Mouse (Mus musculus) myocyte (in vitro differentiated cells): ENCODE results near the gene Timm22.

ENCODE experiments used
- CEBPB ChIP-seq: IDR thresholded peaks from 2 replicates; pipeline ENCODE4 v1.6.1; 2011; ENCODE audit warnings: mild to moderate bottlenecking, moderate library complexity; ENCODE audit not compliant: poor library complexity, insufficient read depth, severe bottlenecking
- MAX ChIP-seq: IDR thresholded peaks from one replicate; pipeline ENCODE4 v1.6.1; 2011; ENCODE audit warnings: low read depth, mild to moderate bottlenecking, control low read depth
- TCF3 ChIP-seq: IDR thresholded peaks from one replicate; pipeline ENCODE4 v1.6.1; 2011; ENCODE audit warnings: low read depth, control low read depth; ENCODE audit not compliant: insufficient read length
- USF1 ChIP-seq: IDR thresholded peaks from one replicate; pipeline ENCODE4 v1.6.1; 2011; ENCODE audit warnings: low read depth, mild to moderate bottlenecking, control low read depth, moderate library complexity

GRCm38 (mm10) chr11:76446251-76446650 lies 39.5 kb downstream of the Timm22 start:
- no peak for TF ChIP-seq CEBPB
- TF ChIP-seq MAX = no peak
- no peak for TF ChIP-seq USF1
- no peak for TF ChIP-seq TCF3
